Mouse (Mus musculus) neural tube, embryonic 14.5 days (tissue): ENCODE measurements at regions not wholly inside any gene's neighbourhood (a gene's known extent, or its start where the extent isn't known, plus 50 kb on each side); places are given as distances from the start of the nearest gene placed in this dataset.

Source experiments
- ATAC-seq: fragments of 200-750 bp; cut with Nextera tagmentation; 2 replicates; pipeline ENCODE4 v1.8.0; 2017; ENCODE audit warnings: low read depth, mild to moderate bottlenecking, moderate TSS enrichment, moderate library complexity
- H3K27ac ChIP-seq: fragments of 300-500 bp; sonication (generic); 2 replicates; pipeline ENCODE4 v1.5.1; 2014; ENCODE audit warnings: low read depth, mild to moderate bottlenecking, control low read depth, low read length, moderate library complexity, mixed read lengths
- H3K27me3 ChIP-seq: fragments of 300-500 bp; sonication (generic); 2 replicates; pipeline ENCODE4 v1.6.1; 2014; ENCODE audit warnings: low read length; ENCODE audit not compliant: control insufficient read depth, insufficient read depth
- H3K36me3 ChIP-seq: fragments of 300-500 bp; sonication (generic); 2 replicates; pipeline ENCODE4 v1.6.1; 2014; ENCODE audit warnings: low read length, mixed read lengths; ENCODE audit not compliant: control insufficient read depth, insufficient read depth
- H3K4me1 ChIP-seq: fragments of 300-500 bp; sonication (generic); 2 replicates; pipeline ENCODE4 v1.6.1; 2014; ENCODE audit warnings: low read length; ENCODE audit not compliant: control insufficient read depth, insufficient read depth
- H3K4me2 ChIP-seq: fragments of 300-500 bp; sonication (generic); 2 replicates; pipeline ENCODE4 v1.6.1; 2014; ENCODE audit warnings: mild to moderate bottlenecking, low read depth, low read length, control low read depth
- H3K4me3 ChIP-seq: fragments of 300-500 bp; sonication (generic); 2 replicates; pipeline ENCODE4 v1.5.1; 2014; ENCODE audit warnings: low read depth, low read length, control low read depth, mixed read lengths
- H3K9ac ChIP-seq: fragments of 300-500 bp; sonication (generic); replicated peaks from 2 replicates; pipeline ENCODE4 v1.6.1; 2014; ENCODE audit warnings: low read depth, mild to moderate bottlenecking, control low read depth, low read length, mixed read lengths
- H3K9me3 ChIP-seq: fragments of 300-500 bp; sonication (generic); 2 replicates; pipeline ENCODE4 v1.6.1; 2016; ENCODE audit warnings: low read length; ENCODE audit not compliant: control insufficient read depth
- WGBS: fragments of 180-500 bp; shearing (Covaris S2); extraction: QIAGEN DNeasy Blood & Tissue Kit; methylation state at CpG from one replicate; pipeline ENCODE4 v1.1.7; 2014; 5-methylcytosine and 5-hydroxymethylcytosine counted together

DNA sequence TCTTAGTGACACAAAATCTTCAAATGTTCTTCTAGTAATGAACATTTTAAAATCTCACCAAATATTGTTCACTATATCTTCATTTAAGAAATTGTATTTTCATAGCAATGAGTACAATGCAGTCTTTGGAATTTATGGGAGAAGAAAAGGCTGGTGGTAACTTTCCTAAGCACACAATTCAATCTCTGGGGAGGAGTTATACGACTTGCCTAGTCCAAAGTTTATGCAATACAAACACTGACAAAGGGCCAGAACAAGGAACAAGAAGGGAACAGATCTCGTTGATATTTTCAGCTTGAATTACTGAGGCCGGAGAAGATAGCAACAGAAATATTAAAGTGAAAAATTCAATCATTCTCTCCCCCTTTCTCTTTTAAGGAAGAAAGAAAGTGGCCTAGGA lies 449.2 kb upstream of the Cited2 start:
- ATAC-seq: no peak
- WGBS: 88% methylated on average over 3 of the region's 3 CpGs
- Histone ChIP-seq H3K27me3 (no peaks in the 10 kb centered on the region), H3K4me3 (no peak overlapping the region), H3K4me2 (no peak overlapping the region), H3K9ac (no peak overlapping the region), H3K27ac (no peak overlapping the region), H3K4me1 (no peaks in the 10 kb centered on the region), H3K36me3 (no peaks in the 10 kb centered on the region), H3K9me3 (no peaks in the 10 kb centered on the region)

- H3K4me1 ChIP-seq: no peaks in the 10 kb centered on the region
- H3K4me3 ChIP-seq: no peak overlapping the region
- H3K27me3 ChIP-seq: no peaks in the 10 kb centered on the region
- H3K9ac ChIP-seq: no peak overlapping the region
- H3K4me2 ChIP-seq: no peak overlapping the region
- H3K36me3 ChIP-seq: no peaks in the 10 kb centered on the region
- no peak for ATAC-seq
- H3K27ac ChIP-seq: no peak overlapping the region
- 71% methylated on average over 1 of the region's 1 CpGs for whole genome bisulfite sequencing
- H3K9me3 ChIP-seq: no peaks in the 10 kb centered on the region
Observed at GRCm38 (mm10) chr10:17275214-17275613, 447.8 kb upstream of the Cited2 start.

GRCm38 (mm10) chr10:17277911-17278310 lies 445.1 kb upstream of the Cited2 start:
- Histone ChIP-seq H3K9ac (no peak overlapping the region), H3K27ac (no peak overlapping the region), H3K9me3 (no peaks in the 10 kb centered on the region), H3K36me3 (no peaks in the 10 kb centered on the region), H3K4me3 (no peak overlapping the region), H3K4me1 (no peaks in the 10 kb centered on the region), H3K27me3 (no peaks in the 10 kb centered on the region), H3K4me2 (no peak overlapping the region)
- ATAC-seq: no peak

- 65% methylated on average over 5 of the region's 5 CpGs for WGBS
Observed at GRCm38 (mm10) chr10:17284858-17285257, 438.2 kb upstream of the Cited2 start.

DNA sequence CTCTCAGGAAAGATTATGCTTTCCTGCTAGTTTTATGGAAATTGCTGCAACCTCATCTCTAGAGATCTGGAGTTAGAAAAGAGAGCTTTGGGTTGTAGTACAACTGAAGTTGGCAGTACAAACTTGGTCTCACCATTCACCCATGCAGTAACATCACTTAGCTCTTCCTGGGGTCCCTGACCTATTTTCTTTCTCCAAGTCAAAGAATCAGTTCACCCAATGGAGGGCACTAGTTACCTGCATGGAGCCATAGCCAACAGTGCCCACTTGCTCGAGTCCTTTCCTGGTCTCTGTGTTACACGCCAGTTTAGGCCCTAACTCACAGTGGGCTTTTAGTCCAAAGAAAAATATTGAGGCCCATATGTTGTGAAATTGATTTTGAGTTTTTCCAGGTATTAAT lies 435.9 kb upstream of the Cited2 start:
- Histone ChIP-seq H3K9me3 (no peaks in the 10 kb centered on the region), H3K4me2 (no peak overlapping the region), H3K27ac (no peak overlapping the region), H3K4me3 (no peak overlapping the region), H3K36me3 (no peaks in the 10 kb centered on the region), H3K27me3 (no peaks in the 10 kb centered on the region), H3K4me1 (no peaks in the 10 kb centered on the region), H3K9ac (no peak overlapping the region)
- WGBS: 86% methylated on average over 2 of the region's 2 CpGs
- ATAC-seq: no peak

More at GRCm38 (mm10) chr10:17284858-17285257, 438.2 kb upstream of the Cited2 start:
- Histone ChIP-seq H3K9me3 (no peaks in the 10 kb centered on the region), H3K27me3 (no peaks in the 10 kb centered on the region), H3K4me3 (no peak overlapping the region), H3K9ac (no peak overlapping the region), H3K4me2 (no peak overlapping the region), H3K27ac (no peak overlapping the region), H3K4me1 (no peaks in the 10 kb centered on the region), H3K36me3 (no peaks in the 10 kb centered on the region)
- ATAC-seq: peak; percentile 80; the same call in 1 of the 2 replicates

GRCm38 (mm10) chr10:17288231-17288630 lies 434.8 kb upstream of the Cited2 start:
- Histone ChIP-seq H3K9ac (no peak overlapping the region), H3K27ac (no peak overlapping the region), H3K36me3 (no peaks in the 10 kb centered on the region), H3K4me1 (no peaks in the 10 kb centered on the region), H3K4me3 (no peak overlapping the region), H3K9me3 (no peaks in the 10 kb centered on the region), H3K4me2 (no peak overlapping the region), H3K27me3 (no peaks in the 10 kb centered on the region)
- no peak for ATAC-seq
- 37% methylated on average over 2 of the region's 2 CpGs for WGBS

DNA sequence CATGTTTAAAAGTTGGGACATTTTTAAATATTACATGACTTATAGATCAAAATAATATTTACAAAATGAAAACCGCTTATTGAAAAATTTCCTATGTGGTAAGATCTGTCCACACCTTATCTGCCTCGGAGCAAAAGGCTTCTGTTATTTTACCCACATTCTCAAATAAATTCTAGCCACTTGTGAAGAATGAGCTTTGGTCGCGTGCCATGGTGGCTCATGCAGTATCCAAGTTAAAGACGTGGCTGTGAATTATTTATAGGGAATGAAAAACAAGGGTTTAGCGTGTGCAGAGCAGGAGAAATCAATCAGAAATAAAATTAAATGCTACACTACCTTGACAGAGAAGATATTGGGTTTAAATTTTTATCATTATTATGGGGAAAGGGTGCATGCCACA lies 430.7 kb upstream of the Cited2 start:
- Histone ChIP-seq H3K9ac (no peak overlapping the region), H3K27ac (no peak overlapping the region), H3K4me2 (no peak overlapping the region), H3K36me3 (no peaks in the 10 kb centered on the region), H3K4me1 (no peaks in the 10 kb centered on the region), H3K27me3 (no peaks in the 10 kb centered on the region), H3K4me3 (no peak overlapping the region), H3K9me3 (no peaks in the 10 kb centered on the region)
- ATAC-seq: no peak
- 77% methylated on average over 6 of the region's 6 CpGs for WGBS

- Histone ChIP-seq H3K4me1 (no peaks in the 10 kb centered on the region), H3K4me2 (no peak overlapping the region), H3K9ac (no peak overlapping the region), H3K27me3 (no peaks in the 10 kb centered on the region), H3K36me3 (no peaks in the 10 kb centered on the region), H3K9me3 (no peaks in the 10 kb centered on the region), H3K4me3 (no peak overlapping the region), H3K27ac (no peak overlapping the region)
- 83% methylated on average over 3 of the region's 3 CpGs for WGBS
- no peak for ATAC-seq
Observed at GRCm38 (mm10) chr10:17294440-17294839, 428.6 kb upstream of the Cited2 start.

DNA sequence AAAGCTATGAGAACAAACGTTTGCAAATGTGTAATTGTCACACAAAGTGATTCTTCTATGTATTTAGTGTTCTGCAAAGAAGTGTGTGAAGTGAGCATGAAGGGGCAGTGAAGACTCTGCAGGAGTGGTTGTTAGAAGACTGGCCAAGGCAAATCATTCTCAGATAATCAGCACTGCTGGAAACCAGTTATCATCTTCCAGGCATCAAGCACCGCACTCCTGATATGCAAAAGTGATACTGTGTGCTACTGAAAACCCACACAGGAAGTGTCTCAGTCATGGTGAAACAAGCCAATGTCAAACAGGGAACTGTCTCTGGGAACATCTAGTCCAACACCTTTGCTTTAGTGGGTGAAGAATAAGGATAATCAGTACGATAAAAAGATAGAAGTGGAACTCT lies 427.9 kb upstream of the Cited2 start:
- no peak overlapping the region for H3K27ac ChIP-seq
- no peaks in the 10 kb centered on the region for H3K4me1 ChIP-seq
- H3K4me3 ChIP-seq: no peak overlapping the region
- 81% methylated on average over 3 of the region's 3 CpGs for WGBS
- no peak for ATAC-seq
- H3K9me3 ChIP-seq: no peaks in the 10 kb centered on the region
- H3K4me2 ChIP-seq: no peak overlapping the region
- no peaks in the 10 kb centered on the region for H3K27me3 ChIP-seq
- H3K9ac ChIP-seq: no peak overlapping the region
- no peaks in the 10 kb centered on the region for H3K36me3 ChIP-seq

DNA sequence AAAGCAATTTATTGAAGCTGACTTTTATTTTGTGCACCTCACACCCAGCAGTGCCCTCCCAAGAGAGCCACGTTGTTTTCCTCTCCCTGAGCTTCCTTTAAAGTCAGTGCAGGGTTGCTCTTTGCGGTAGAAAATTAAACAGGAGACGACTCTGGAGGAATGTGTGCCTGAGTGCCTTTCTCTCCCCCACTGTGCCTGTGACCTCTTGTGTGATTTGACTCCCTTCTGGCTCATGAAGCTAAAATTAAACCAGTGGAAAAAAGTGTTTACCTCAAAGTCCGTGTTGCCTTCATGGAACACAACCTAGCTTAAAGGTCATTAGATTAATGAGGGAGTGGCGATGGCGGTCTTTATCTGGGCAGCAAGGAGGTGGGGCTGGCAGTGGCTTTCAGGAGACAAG lies 423.4 kb upstream of the Cited2 start:
- 38% methylated on average over 6 of the region's 6 CpGs for WGBS
- H3K4me2 ChIP-seq: no peak overlapping the region
- no peak for ATAC-seq

More for the DNA sequence above, 423.4 kb upstream of the Cited2 start:
- H3K27me3 ChIP-seq: no peaks in the 10 kb centered on the region
- no peaks in the 10 kb centered on the region for H3K36me3 ChIP-seq
- no peaks in the 10 kb centered on the region for H3K9me3 ChIP-seq
- no peak overlapping the region for H3K9ac ChIP-seq
- no peak overlapping the region for H3K4me3 ChIP-seq
- H3K27ac ChIP-seq: no peak overlapping the region
- H3K4me1 ChIP-seq: no peaks in the 10 kb centered on the region
